Mouse (Mus musculus) cortical plate, adult 2 months (tissue): ENCODE results near the gene Uvrag.

Source experiments
- CTCF ChIP-seq: fragments of 200-500 bp; IDR thresholded peaks from 2 replicates; pipeline ENCODE4 v1.5.1; 2011; ENCODE audit warnings: mild to moderate bottlenecking, control low read depth, low read length; ENCODE audit not compliant: insufficient read depth; ENCODE audit errors: extremely low read depth
- POLR2A ChIP-seq: fragments of 200-500 bp; IDR thresholded peaks from 2 replicates; pipeline ENCODE4 v1.6.1; 2011; ENCODE audit warnings: mild to moderate bottlenecking, low read length, control low read depth; ENCODE audit not compliant: insufficient read depth; ENCODE audit errors: extremely low read depth

GRCm38 (mm10) chr7:99126057-99126456 lies 14.9 kb downstream of the Uvrag start:
- no peak for TF ChIP-seq POLR2A
- no peak for TF ChIP-seq CTCF
